Mouse (Mus musculus): ENCODE results near the gene Doc2a.

Doc2a gene

GRCm38 (mm10) chr7:126847116-126847420 lies at the start of gene Doc2a:
TSS of gene Doc2a (plus strand) at chr7:126847416.
- DNase-seq (ENCODE audit: low spot score) = no peak

GRCm38 (mm10) chr7:126798127-126799049 lies 48.8 kb upstream of the Doc2a start:
- DNase-seq (ENCODE audit: low spot score) = peak; percentile 18

GRCm38 (mm10) chr7:126799050-126799467 lies 48.2 kb upstream of the Doc2a start:
- DNase-seq (ENCODE audit: low spot score) = peak; percentile 99

- DNase-seq (ENCODE audit: low spot score) = no peak
These were observed 47.5 kb upstream of the Doc2a start for GRCm38 (mm10) chr7:126799468-126800268.

- DNase-seq (ENCODE audit: low spot score) = no peak
These were observed 46.8 kb upstream of the Doc2a start for GRCm38 (mm10) chr7:126800269-126801056.

GRCm38 (mm10) chr7:126801057-126801422 lies 46.2 kb upstream of the Doc2a start:
- DNase-seq (ENCODE audit: low spot score) = no peak

- DNase-seq (ENCODE audit: low spot score) = no peak
These were observed 44.9 kb upstream of the Doc2a start for GRCm38 (mm10) chr7:126802134-126802889.

GRCm38 (mm10) chr7:126803181-126803580 lies 44.0 kb upstream of the Doc2a start:
- no peak for DNase-seq (ENCODE audit: low spot score)

- DNase-seq (ENCODE audit: low spot score) = no peak
These were observed 43.5 kb upstream of the Doc2a start for GRCm38 (mm10) chr7:126803751-126804150.

GRCm38 (mm10) chr7:126806956-126807355 lies 40.3 kb upstream of the Doc2a start:
- DNase-seq (ENCODE audit: low spot score) = no peak

- DNase-seq (ENCODE audit: low spot score) = no peak
These were observed 39.8 kb upstream of the Doc2a start for GRCm38 (mm10) chr7:126807405-126807804.

GRCm38 (mm10) chr7:126808703-126809455 lies 38.3 kb upstream of the Doc2a start:
- DNase-seq (ENCODE audit: low spot score) = peak; percentile 97

- DNase-seq (ENCODE audit: low spot score) = no peak
These were observed 37.4 kb upstream of the Doc2a start for GRCm38 (mm10) chr7:126809723-126810369.

GRCm38 (mm10) chr7:126815726-126816222 lies 31.4 kb upstream of the Doc2a start:
- DNase-seq (ENCODE audit: low spot score) = no peak

GRCm38 (mm10) chr7:126816494-126816893 lies 30.7 kb upstream of the Doc2a start:
- no peak for DNase-seq (ENCODE audit: low spot score)

- no peak for DNase-seq (ENCODE audit: low spot score)
These were observed 29.6 kb upstream of the Doc2a start for GRCm38 (mm10) chr7:126817595-126817994.

- DNase-seq (ENCODE audit: low spot score) = no peak
These were observed 28.4 kb upstream of the Doc2a start for GRCm38 (mm10) chr7:126818818-126819217.

- peak; percentile 93 for DNase-seq (ENCODE audit: low spot score)
These were observed 25.2 kb upstream of the Doc2a start for GRCm38 (mm10) chr7:126821835-126822511.

GRCm38 (mm10) chr7:126822741-126823140 lies 24.5 kb upstream of the Doc2a start:
- no peak for DNase-seq (ENCODE audit: low spot score)

All from embryo, embryonic 10 days (tissue).